Mouse (Mus musculus) liver, embryonic 14 days (tissue): ENCODE data around the gene Csf3. TPM values are rescaled to one million over a fixed set of nuclear protein-coding genes. Genes with fewer than 3 reads are reported as not detected.

Source experiments
- polyA plus RNA-seq: library from polyadenylated mRNA; depleted of rRNA; stranded (reverse); fragments of >200 nt; gene quantifications from 2 replicates; pipeline ENCODE4 v1.2.3, GENCODE M21; 2012; rRNA removed

The Csf3 gene
- polyA plus RNA-seq = not detected in 2 replicates

GRCm38 (mm10) chr11:98701213-98701670 lies at the start of gene Csf3:
Gene Csf3 (plus strand): TSS chr11:98701263.

GRCm38 (mm10) chr11:98664091-98664490 lies 37.0 kb upstream of the Csf3 start, which contains the start of gene Gsdma:
Gene Gsdma (plus strand): TSS chr11:98664351.

GRCm38 (mm10) chr11:98681786-98682745 lies 19.0 kb upstream of the Csf3 start, which contains the start of gene Psmd3:
Gene Psmd3 (plus strand): TSS chr11:98682554.

GRCm38 (mm10) chr11:98729119-98729588 lies 28.1 kb downstream of the Csf3 start, which contains the start of gene Med24:
Gene Med24 (minus strand): TSS chr11:98729435.

GRCm38 (mm10) chr11:98740393-98741050 lies 39.5 kb downstream of the Csf3 start, which contains the start of gene Thra:
Gene Thra (plus strand): TSS chr11:98740638.

Other genes starting within 250 kb of the Csf3 start
- gene Ikzf3, start 155.2 kb upstream of the Csf3 start, polyA plus RNA-seq = 0.12 and 0.14 TPM in 2 replicates
- gene Zpbp2, start 150.2 kb upstream of the Csf3 start, polyA plus RNA-seq = 0.25 and 0.54 TPM in 2 replicates
- 24.1 and 28.1 TPM in 2 replicates for gene Ormdl3, start 113.9 kb upstream of the Csf3 start, polyA plus RNA-seq
- not detected in 2 replicates for gene Lrrc3c, start 103.0 kb upstream of the Csf3 start, polyA plus RNA-seq
- 0.12 and 0.22 TPM in 2 replicates for gene Gm12355, start 75.6 kb upstream of the Csf3 start, polyA plus RNA-seq
- not detected in 2 replicates for gene Gsdma3, start 74.9 kb upstream of the Csf3 start, polyA plus RNA-seq
- gene Gsdma2, start 54.5 kb upstream of the Csf3 start, polyA plus RNA-seq = not detected in 2 replicates
- gene Gsdma, start 36.9 kb upstream of the Csf3 start, polyA plus RNA-seq = 0.01 TPM in 1 of 2 replicates, not detected in the other
- 72.1 and 78.6 TPM in 2 replicates for gene Psmd3, start 18.7 kb upstream of the Csf3 start, polyA plus RNA-seq
- 23.2 and 24.6 TPM in 2 replicates for gene Med24, start 28.2 kb downstream of the Csf3 start, polyA plus RNA-seq
- 14.0 and 14.7 TPM in 2 replicates for gene Thra, start 39.4 kb downstream of the Csf3 start, polyA plus RNA-seq
- 0.46 and 0.65 TPM in 2 replicates for gene Nr1d1, start 74.1 kb downstream of the Csf3 start, polyA plus RNA-seq
- 16.7 and 18.8 TPM in 2 replicates for gene Msl1, start 94.3 kb downstream of the Csf3 start, polyA plus RNA-seq
- 13.3 and 14.1 TPM in 2 replicates for gene Casc3, start 103.6 kb downstream of the Csf3 start, polyA plus RNA-seq
- gene Rapgefl1, start 135.5 kb downstream of the Csf3 start, polyA plus RNA-seq = 0.53 and 0.55 TPM in 2 replicates
- 1.9 and 2.4 TPM in 2 replicates for gene Wipf2, start 162.4 kb downstream of the Csf3 start, polyA plus RNA-seq
- gene Cdc6, start 206.5 kb downstream of the Csf3 start, polyA plus RNA-seq = 30.9 and 33.0 TPM in 2 replicates
- 1.6 and 2.1 TPM in 2 replicates for gene Rara, start 226.6 kb downstream of the Csf3 start, polyA plus RNA-seq